Mouse (Mus musculus): ENCODE data around the gene Suv39h2.

DNA sequence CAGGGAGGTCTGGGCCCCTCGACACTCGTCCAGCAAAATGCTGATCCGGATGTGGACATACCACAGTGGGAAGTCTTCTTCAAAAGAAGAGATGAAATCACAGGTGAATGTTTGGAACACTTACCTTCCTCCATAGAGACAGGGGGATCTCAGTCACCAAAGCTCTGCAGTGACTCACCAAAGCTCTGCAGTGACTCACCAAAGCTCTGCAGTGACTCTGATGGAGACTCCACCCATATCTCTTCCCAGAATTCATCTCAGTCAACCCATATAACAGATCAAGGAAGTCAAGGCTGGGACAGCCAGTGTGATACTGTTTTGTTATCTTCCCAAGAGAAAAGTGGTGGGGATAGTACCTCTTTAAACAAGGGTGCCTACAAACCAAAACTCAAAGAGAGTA lies 21.7 kb downstream of the Suv39h2 start:
- TF ChIP-seq TAL1 (IDR thresholded peaks at IDR 0.05; ENCODE audit: low read length): no peak
- no peak for TF ChIP-seq GATA1 (IDR thresholded peaks at IDR 0.05; ENCODE audit: low read length)

Measured in erythroblast, embryonic 14.5 days (primary cell).